Mouse (Mus musculus) kidney, adult 2 months (tissue): ENCODE results near the gene Cabp1. TPM values are rescaled to one million over a fixed set of nuclear protein-coding genes. Genes with fewer than 3 reads are reported as not detected.
"Not testable (repeated sequence)": the region's sequence is repeated elsewhere in the genome, so short reads cannot be mapped to it uniquely, and the experiment has no call there.

Experiments
- DNase-seq: peaks from one replicate; pipeline ENCODE4 v3.0.0; 2021
- H3K27ac ChIP-seq: fragments of 200-500 bp; 2 replicates; pipeline ENCODE4 v1.5.1; 2012; ENCODE audit warnings: low read depth, low read length, control low read depth, inconsistent platforms; ENCODE audit not compliant: insufficient read depth
- H3K27me3 ChIP-seq: fragments of 200-500 bp; replicated peaks from 2 replicates; pipeline ENCODE4 v1.6.1; 2012; ENCODE audit warnings: mild to moderate bottlenecking, moderate library complexity, low read length, inconsistent platforms; ENCODE audit not compliant: control insufficient read depth, insufficient read depth
- H3K36me3 ChIP-seq: fragments of 200-500 bp; 2 replicates; pipeline ENCODE4 v1.6.1; 2012; ENCODE audit warnings: mild to moderate bottlenecking, moderate library complexity, low read length, inconsistent platforms; ENCODE audit not compliant: control insufficient read depth, insufficient read depth
- H3K4me1 ChIP-seq: fragments of 200-500 bp; 2 replicates; pipeline ENCODE4 v1.6.1; 2011; ENCODE audit warnings: low read length; ENCODE audit not compliant: control insufficient read depth, insufficient read depth
- H3K4me3 ChIP-seq: fragments of 200-500 bp; 2 replicates; pipeline ENCODE4 v1.5.1; 2011; ENCODE audit warnings: mild to moderate bottlenecking, low read depth, low read length, control low read depth; ENCODE audit not compliant: insufficient read depth
- CTCF ChIP-seq: fragments of 200-500 bp; conservative IDR thresholded peaks from 2 replicates; pipeline ENCODE4 v1.5.1; 2011; ENCODE audit warnings: low read depth, mild to moderate bottlenecking, control low read depth, low read length, moderate library complexity, mixed read lengths; ENCODE audit not compliant: insufficient read depth, insufficient read length
- POLR2A ChIP-seq: fragments of 200-500 bp; IDR thresholded peaks from one replicate; pipeline ENCODE4 v1.6.1; 2011; ENCODE audit warnings: low read depth, low read length, control low read depth
- WGBS: fragments of 180-500 bp; shearing (Covaris S2); methylation state at CpG from one replicate; pipeline ENCODE4 v1.1.7; 2018; 5-methylcytosine and 5-hydroxymethylcytosine counted together
- polyA plus RNA-seq: library from polyadenylated mRNA; depleted of rRNA; stranded (reverse); fragments of >200 nt; gene quantifications from 2 replicates; pipeline ENCODE4 v1.2.3, GENCODE M21; 2012

Cabp1 gene
- polyA plus RNA-seq, 1 experiment = 1.7 TPM

GRCm38 (mm10) chr5:115149675-115150459, 44.3 kb downstream of the Cabp1 start:
- DNase-seq = peak; percentile 84
- peaks cover 62% of the 10 kb centered on the region for H3K4me1 ChIP-seq
- peak overlapping the region; percentile 57 for H3K27ac ChIP-seq
- WGBS = 67% methylated on average over 14 of the region's 14 CpGs
- H3K27me3 ChIP-seq = no peaks in the 10 kb centered on the region
- H3K4me3 ChIP-seq = no peak overlapping the region
- no peak for TF ChIP-seq CTCF
- no peak for TF ChIP-seq POLR2A
- peaks cover 6% of the 10 kb centered on the region; the same call in 1 of the 2 replicates for H3K36me3 ChIP-seq

GRCm38 (mm10) chr5:115148872-115149271, 45.3 kb downstream of the Cabp1 start:
- H3K27me3 ChIP-seq, H3K27ac ChIP-seq, H3K4me3 ChIP-seq, DNase-seq, H3K36me3 ChIP-seq: not testable (repeated sequence)
- peaks cover 57% of the 10 kb centered on the region for H3K4me1 ChIP-seq
- WGBS = no CpG with 5 or more reads among the region's 1 CpGs

DNA sequence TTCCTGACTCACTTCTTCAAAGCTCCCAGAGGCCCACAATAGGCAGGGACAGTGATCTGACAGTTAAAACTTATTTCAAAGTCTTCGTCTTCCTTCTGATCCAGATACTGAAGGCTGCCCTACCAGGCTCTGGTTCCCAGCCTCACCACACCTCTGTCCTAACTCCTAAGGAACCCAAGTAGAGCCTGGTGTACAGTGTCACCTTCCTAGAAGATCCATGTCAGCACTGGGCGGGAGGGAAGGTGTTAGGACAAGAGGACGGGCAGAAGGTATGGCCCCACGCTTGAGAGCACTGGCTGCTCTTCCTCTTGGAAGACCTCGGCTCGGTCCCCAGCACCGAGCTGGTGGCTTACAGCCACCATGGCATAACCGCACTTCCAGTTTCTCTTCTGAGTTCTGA, 45.8 kb downstream of the Cabp1 start:
- Histone ChIP-seq H3K36me3 (peaks cover 6% of the 10 kb centered on the region; the same call in 1 of the 2 replicates), H3K4me3 (no peak overlapping the region), H3K4me1 (peaks cover 53% of the 10 kb centered on the region), H3K27me3 (no peaks in the 10 kb centered on the region), H3K27ac (no peak overlapping the region; the same call in 1 of the 2 replicates)
- DNase-seq = no peak
- TF ChIP-seq CTCF = no peak
- TF ChIP-seq POLR2A = no peak
- 73% methylated on average over 8 of the region's 8 CpGs for WGBS

GRCm38 (mm10) chr5:115147388-115147787, 46.8 kb downstream of the Cabp1 start:
- Histone ChIP-seq H3K27ac (peak overlapping the region; percentile 61; the same call in 1 of the 2 replicates), H3K36me3 (peaks cover 7% of the 10 kb centered on the region; the same call in 1 of the 2 replicates), H3K4me3 (no peak overlapping the region), H3K4me1 (peaks cover 43% of the 10 kb centered on the region), H3K27me3 (no peaks in the 10 kb centered on the region)
- 39% methylated on average over 3 of the region's 3 CpGs for WGBS
- TF ChIP-seq CTCF (no peak), POLR2A (no peak)
- peak; percentile 70 for DNase-seq

- peaks cover 38% of the 10 kb centered on the region for H3K4me1 ChIP-seq
- H3K27ac ChIP-seq = no peak overlapping the region
- H3K4me3 ChIP-seq = no peak overlapping the region
- H3K27me3 ChIP-seq = no peaks in the 10 kb centered on the region
- H3K36me3 ChIP-seq = peaks cover 7% of the 10 kb centered on the region; the same call in 1 of the 2 replicates
- no peak for TF ChIP-seq CTCF
- no peak for TF ChIP-seq POLR2A
- no peak for DNase-seq
Measured at GRCm38 (mm10) chr5:115146747-115147130, 47.4 kb downstream of the Cabp1 start.

- no peaks in the 10 kb centered on the region for H3K27me3 ChIP-seq
- peaks cover 35% of the 10 kb centered on the region for H3K4me1 ChIP-seq
- DNase-seq = no peak
- TF ChIP-seq POLR2A (no peak), CTCF (no peak)
- H3K4me3 ChIP-seq = no peak overlapping the region
- H3K36me3 ChIP-seq = peaks cover 7% of the 10 kb centered on the region; the same call in 1 of the 2 replicates
- H3K27ac ChIP-seq = peak overlapping the region; percentile 27; the same call in 1 of the 2 replicates
- 62% methylated on average over 6 of the region's 6 CpGs for WGBS
Measured at GRCm38 (mm10) chr5:115145976-115146746, 48.0 kb downstream of the Cabp1 start.
